Mouse (Mus musculus) hindbrain, postnatal 0 days (tissue): ENCODE results near the gene Ttll3. TPM values are rescaled to one million over a fixed set of nuclear protein-coding genes. Genes with fewer than 3 reads are reported as not detected.

Experiments used
- ATAC-seq: fragments of 200-750 bp; cut with Nextera tagmentation; 2 replicates; pipeline ENCODE4 v1.8.0; 2017; ENCODE audit warnings: mild to moderate bottlenecking, moderate TSS enrichment, moderate library complexity
- DNase-seq: peaks from one replicate; pipeline ENCODE4 v3.0.0-alpha.2; 2015; ENCODE audit warnings: low spot score
- H3K27ac ChIP-seq: fragments of 300-500 bp; sonication (generic); 2 replicates; pipeline ENCODE4 v1.5.1; 2014; ENCODE audit warnings: mild to moderate bottlenecking
- H3K27me3 ChIP-seq: fragments of 300-500 bp; sonication (generic); 2 replicates; pipeline ENCODE4 v1.6.1; 2014; ENCODE audit warnings: low read length, mixed read lengths; ENCODE audit not compliant: insufficient read depth
- H3K36me3 ChIP-seq: fragments of 300-500 bp; sonication (generic); 2 replicates; pipeline ENCODE4 v1.6.1; 2014; ENCODE audit warnings: low read length, mixed read lengths; ENCODE audit not compliant: insufficient read depth
- H3K4me1 ChIP-seq: fragments of 300-500 bp; sonication (generic); 2 replicates; pipeline ENCODE4 v1.6.1; 2014; ENCODE audit warnings: antibody characterized with exemption, low read length, mixed read lengths; ENCODE audit not compliant: insufficient read depth
- H3K4me2 ChIP-seq: fragments of 300-500 bp; sonication (generic); 2 replicates; pipeline ENCODE4 v1.6.1; 2014; ENCODE audit warnings: low read depth, mild to moderate bottlenecking, low read length, moderate library complexity, mixed read lengths
- H3K4me3 ChIP-seq: fragments of 300-500 bp; sonication (generic); 2 replicates; pipeline ENCODE4 v1.5.1; 2014; ENCODE audit warnings: low read length
- H3K9ac ChIP-seq: fragments of 300-500 bp; sonication (generic); replicated peaks from 2 replicates; pipeline ENCODE4 v1.6.1; 2014; ENCODE audit warnings: mild to moderate bottlenecking, low read length, moderate library complexity, mixed read lengths
- H3K9me3 ChIP-seq: fragments of 300-500 bp; sonication (generic); 2 replicates; pipeline ENCODE4 v1.6.1; 2016; ENCODE audit warnings: low read length, mixed read lengths
- CTCF ChIP-seq: IDR thresholded peaks from 2 replicates; pipeline ENCODE4 v1.5.1; 2016; ENCODE audit warnings: antibody characterized with exemption, control low read depth, low read depth
- WGBS: fragments of 180-500 bp; shearing (Covaris S2); extraction: QIAGEN DNeasy Blood & Tissue Kit; methylation state at CpG from one replicate; pipeline ENCODE4 v1.1.7; 2014; 5-methylcytosine and 5-hydroxymethylcytosine counted together
- polyA plus RNA-seq: library from polyadenylated mRNA; unstranded; fragments of >200 nt; fragmentation: Nextera tagmentation; extraction: Ambion mirVana; gene quantifications from 2 replicates; pipeline ENCODE4 v1.2.1, GENCODE M21; 2015
- total RNA-seq: library from RNA; depleted of rRNA; stranded (reverse); fragments of >200 nt; gene quantifications from 2 replicates; pipeline ENCODE4 v1.2.3, GENCODE M21; 2014

Gene Ttll3
- total and polyA plus RNA-seq, 2 experiments from 2014 or later: 11.6 to 11.9 TPM

- peak overlapping the region; percentile 66 for H3K4me2 ChIP-seq
- ATAC-seq: no peak
- no peaks in the 10 kb centered on the region for H3K27me3 ChIP-seq
- 12% methylated on average over 7 of the region's 7 CpGs for WGBS
- peaks cover 13% of the 10 kb centered on the region; the same call in 1 of the 2 replicates for H3K4me1 ChIP-seq
- H3K4me3 ChIP-seq: peak overlapping the region; percentile 82
- peaks cover 47% of the 10 kb centered on the region for H3K36me3 ChIP-seq
- no peak for DNase-seq
- TF ChIP-seq CTCF: no peak
- no peaks in the 10 kb centered on the region for H3K9me3 ChIP-seq
- H3K9ac ChIP-seq: peak overlapping the region; percentile 89
- H3K27ac ChIP-seq: peak overlapping the region; percentile 95
These were observed 11.9 kb upstream of the Ttll3 start for GRCm38 (mm10) chr6:113377172-113377495.

- WGBS: 1% methylated on average over 59 of the region's 61 CpGs
- peak; percentile 12; the same call in 1 of the 2 replicates for TF ChIP-seq CTCF
- ATAC-seq: peak; percentile 97
These were observed 11.3 kb upstream of the Ttll3 start, which contains the start of the genes Tada3 and Arpc4 for GRCm38 (mm10) chr6:113377496-113378385. Gene Tada3, minus strand, starts transcription at chr6:113377883. Gene Arpc4, plus strand, starts transcription at chr6:113378115.

GRCm38 (mm10) chr6:113379246-113379645 is 9.8 kb upstream of the Ttll3 start:
- H3K9ac ChIP-seq: no peak overlapping the region
- no peaks in the 10 kb centered on the region for H3K27me3 ChIP-seq
- ATAC-seq: no peak
- H3K4me2 ChIP-seq: peak overlapping the region; percentile 66
- peaks cover 40% of the 10 kb centered on the region; the same call in 1 of the 2 replicates for H3K36me3 ChIP-seq
- peak overlapping the region; percentile 82 for H3K4me3 ChIP-seq
- H3K9me3 ChIP-seq: no peaks in the 10 kb centered on the region
- no peak for TF ChIP-seq CTCF
- WGBS: 88% methylated on average over 6 of the region's 6 CpGs
- H3K4me1 ChIP-seq: peaks cover 13% of the 10 kb centered on the region; the same call in 1 of the 2 replicates
- no peak overlapping the region for H3K27ac ChIP-seq
- DNase-seq: no peak

More at GRCm38 (mm10) chr6:113377496-113378385, 11.3 kb upstream of the Ttll3 start, which contains the start of the genes Tada3 and Arpc4:
- peak; percentile 97 for DNase-seq
- Histone ChIP-seq H3K4me1 (peaks cover 13% of the 10 kb centered on the region; the same call in 1 of the 2 replicates), H3K4me3 (peak within 1 kb of the TSS; percentile 82), H3K4me2 (peak within 1 kb of the TSS; percentile 66), H3K27ac (peak within 1 kb of the TSS; percentile 95), H3K9me3 (no peaks in the 10 kb centered on the region), H3K36me3 (peaks cover 42% of the 10 kb centered on the region), H3K27me3 (no peaks in the 10 kb centered on the region), H3K9ac (peak within 1 kb of the TSS; percentile 89)

DNA sequence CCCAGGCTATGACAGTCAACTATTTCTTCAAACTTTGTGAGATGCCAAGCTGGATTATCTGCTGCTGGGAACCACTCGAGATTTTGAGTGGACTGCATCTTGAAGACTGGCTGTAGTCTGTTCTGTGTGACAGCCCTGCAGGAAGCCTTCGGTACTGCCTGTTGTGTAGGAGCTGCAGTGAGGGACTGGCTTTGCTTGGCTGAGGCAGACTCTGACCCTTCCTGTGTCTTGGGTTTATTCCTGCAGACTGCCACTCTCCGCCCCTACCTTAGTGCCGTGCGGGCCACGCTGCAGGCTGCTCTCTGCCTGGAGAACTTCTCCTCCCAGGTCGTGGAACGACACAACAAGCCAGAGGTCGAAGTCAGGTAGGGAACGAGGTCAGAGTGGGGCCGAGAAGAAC is 8.6 kb upstream of the Ttll3 start:
- Histone ChIP-seq H3K4me2 (no peak overlapping the region), H3K36me3 (peaks cover 41% of the 10 kb centered on the region), H3K4me3 (no peak overlapping the region), H3K9me3 (no peaks in the 10 kb centered on the region), H3K27ac (no peak overlapping the region), H3K4me1 (peaks cover 13% of the 10 kb centered on the region; the same call in 1 of the 2 replicates), H3K9ac (no peak overlapping the region), H3K27me3 (no peaks in the 10 kb centered on the region)
- ATAC-seq: no peak
- no peak for TF ChIP-seq CTCF
- no peak for DNase-seq
- WGBS: 91% methylated on average over 11 of the region's 11 CpGs

GRCm38 (mm10) chr6:113384351-113384927 is 4.6 kb upstream of the Ttll3 start:
- WGBS: 61% methylated on average over 8 of the region's 8 CpGs
- peaks cover 58% of the 10 kb centered on the region for H3K36me3 ChIP-seq
- no peaks in the 10 kb centered on the region for H3K27me3 ChIP-seq
- no peak overlapping the region for H3K9ac ChIP-seq
- no peaks in the 10 kb centered on the region for H3K9me3 ChIP-seq
- peak; percentile 78 for DNase-seq
- ATAC-seq: peak; percentile 85
- H3K4me1 ChIP-seq: no peaks in the 10 kb centered on the region
- H3K4me2 ChIP-seq: no peak overlapping the region
- TF ChIP-seq CTCF: 0 out of 2 replicates have a peak, but pooled peaks have one; percentile 12
- peak overlapping the region; percentile 68 for H3K27ac ChIP-seq
- H3K4me3 ChIP-seq: no peak overlapping the region

DNA sequence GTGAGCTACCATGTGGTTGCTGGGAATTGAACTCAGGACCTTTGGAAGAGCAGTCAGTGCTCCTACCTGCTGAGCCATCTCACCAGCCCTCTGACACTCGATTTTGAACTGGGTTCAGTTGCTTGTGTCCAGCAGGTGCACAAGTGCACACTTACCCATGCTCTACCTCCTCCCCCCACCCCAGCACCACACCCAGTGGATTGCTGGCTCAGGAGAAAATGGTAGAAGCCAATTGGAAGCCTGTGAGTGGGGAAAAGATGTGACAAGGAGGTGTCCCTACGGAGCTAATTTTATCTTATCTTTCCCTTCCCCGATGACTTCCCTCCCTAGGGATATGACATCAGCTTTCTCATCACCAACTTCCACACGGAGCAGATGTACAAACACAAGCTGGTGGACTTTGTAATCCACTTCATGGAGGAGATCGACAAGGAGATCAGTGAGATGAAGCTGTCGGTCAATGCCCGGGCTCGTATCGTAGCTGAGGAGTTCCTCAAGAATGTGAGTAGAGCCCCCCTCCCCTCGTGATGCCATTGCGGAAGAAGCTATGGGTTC is 3.8 kb upstream of the Ttll3 start:
- TF ChIP-seq CTCF: no peak
- H3K36me3 ChIP-seq: peaks cover 63% of the 10 kb centered on the region
- H3K4me2 ChIP-seq: no peak overlapping the region
- no peak overlapping the region for H3K4me3 ChIP-seq
- no peak for DNase-seq
- ATAC-seq: no peak
- peak overlapping the region; percentile 48; the same call in 1 of the 2 replicates for H3K27ac ChIP-seq
- no peak overlapping the region for H3K9ac ChIP-seq
- WGBS: 70% methylated on average over 11 of the region's 11 CpGs
- no peaks in the 10 kb centered on the region for H3K4me1 ChIP-seq
- no peaks in the 10 kb centered on the region for H3K27me3 ChIP-seq
- no peaks in the 10 kb centered on the region for H3K9me3 ChIP-seq
